Mouse (Mus musculus) hindbrain, embryonic 15.5 days (tissue): ENCODE data around the gene Olfr466. TPM values are rescaled to one million over a fixed set of nuclear protein-coding genes. Genes with fewer than 3 reads are reported as not detected.

Experiments
- ATAC-seq: fragments of 200-750 bp; cut with Nextera tagmentation; 2 replicates; pipeline ENCODE4 v1.8.0; 2017; ENCODE audit warnings: low read depth, moderate number of reproducible peaks, moderate TSS enrichment; ENCODE audit not compliant: low FRiP score
- H3K27ac ChIP-seq: fragments of 300-500 bp; sonication (generic); replicated peaks from 2 replicates; pipeline ENCODE4 v1.5.1; 2015; ENCODE audit warnings: mild to moderate bottlenecking, inconsistent platforms
- H3K27me3 ChIP-seq: fragments of 300-500 bp; sonication (generic); 2 replicates; pipeline ENCODE4 v1.6.1; 2015; ENCODE audit warnings: control low read depth, inconsistent platforms
- H3K36me3 ChIP-seq: fragments of 300-500 bp; sonication (generic); 2 replicates; pipeline ENCODE4 v1.6.1; 2015; ENCODE audit warnings: control low read depth, inconsistent platforms
- H3K4me1 ChIP-seq: fragments of 300-500 bp; sonication (generic); replicated peaks from 2 replicates; pipeline ENCODE4 v1.6.1; 2015; ENCODE audit warnings: control low read depth, inconsistent platforms
- H3K4me2 ChIP-seq: fragments of 300-500 bp; sonication (generic); 2 replicates; pipeline ENCODE4 v1.6.1; 2015; ENCODE audit warnings: moderate library complexity, mild to moderate bottlenecking, inconsistent platforms
- H3K4me3 ChIP-seq: fragments of 300-500 bp; sonication (generic); 2 replicates; pipeline ENCODE4 v1.5.1; 2015; ENCODE audit warnings: mild to moderate bottlenecking, inconsistent platforms
- H3K9ac ChIP-seq: fragments of 300-500 bp; sonication (generic); 2 replicates; pipeline ENCODE4 v1.6.1; 2015; ENCODE audit warnings: inconsistent platforms
- H3K9me3 ChIP-seq: fragments of 300-500 bp; sonication (generic); 2 replicates; pipeline ENCODE4 v1.6.1; 2016; ENCODE audit warnings: control low read depth, inconsistent platforms
- WGBS: fragments of 180-500 bp; shearing (Covaris S2); methylation state at CpG from one replicate; pipeline ENCODE4 v1.1.7; 2015; 5-methylcytosine and 5-hydroxymethylcytosine counted together
- polyA plus RNA-seq: library from polyadenylated mRNA; unstranded; fragments of >200 nt; fragmentation: Nextera tagmentation; extraction: Ambion mirVana; gene quantifications from 2 replicates; pipeline ENCODE4 v1.2.1, GENCODE M21; 2015

Gene Olfr466
- not detected in 2 replicates for polyA plus RNA-seq

- Histone ChIP-seq H3K9ac (no peak within 1 kb of the TSS), H3K36me3 (no peaks in the 10 kb centered on the region), H3K27ac (no peak within 1 kb of the TSS), H3K27me3 (no peaks in the 10 kb centered on the region), H3K4me1 (no peaks in the 10 kb centered on the region), H3K9me3 (no peaks in the 10 kb centered on the region), H3K4me2 (no peak within 1 kb of the TSS), H3K4me3 (no peak within 1 kb of the TSS)
- no peak for ATAC-seq
- 71% methylated on average over 1 of the region's 1 CpGs for WGBS
These were observed at the start of gene Olfr466 for GRCm38 (mm10) chr13:65149940-65150339. TSS of gene Olfr466 (plus strand) at chr13:65150240.

GRCm38 (mm10) chr13:65100678-65101077 is 49.4 kb upstream of the Olfr466 start:
- no peak for ATAC-seq
- H3K36me3 ChIP-seq: peaks cover 8% of the 10 kb centered on the region
- peaks cover 7% of the 10 kb centered on the region; the same call in 1 of the 2 replicates for H3K9me3 ChIP-seq
- no peak overlapping the region for H3K27ac ChIP-seq
- no peak overlapping the region for H3K4me2 ChIP-seq
- no peak overlapping the region for H3K9ac ChIP-seq
- H3K27me3 ChIP-seq: no peaks in the 10 kb centered on the region
- WGBS: 93% methylated on average over 9 of the region's 9 CpGs
- H3K4me3 ChIP-seq: no peak overlapping the region
- no peaks in the 10 kb centered on the region for H3K4me1 ChIP-seq

- Histone ChIP-seq H3K9ac (no peak overlapping the region), H3K4me1 (no peaks in the 10 kb centered on the region), H3K4me2 (no peak overlapping the region), H3K36me3 (peaks cover 10% of the 10 kb centered on the region), H3K9me3 (peaks cover 7% of the 10 kb centered on the region; the same call in 1 of the 2 replicates), H3K27me3 (no peaks in the 10 kb centered on the region), H3K4me3 (no peak overlapping the region), H3K27ac (no peak overlapping the region)
- ATAC-seq: no peak
- WGBS: 98% methylated on average over 3 of the region's 3 CpGs
These were observed 48.8 kb upstream of the Olfr466 start for GRCm38 (mm10) chr13:65101232-65101631.

- Histone ChIP-seq H3K4me1 (peaks cover 17% of the 10 kb centered on the region), H3K9me3 (no peaks in the 10 kb centered on the region), H3K4me3 (peak overlapping the region; percentile 81), H3K36me3 (no peaks in the 10 kb centered on the region), H3K9ac (peak overlapping the region; percentile 88), H3K27me3 (no peaks in the 10 kb centered on the region), H3K4me2 (peak overlapping the region; percentile 83), H3K27ac (peak overlapping the region; percentile 86; the same call in 1 of the 2 replicates)
- no peak for ATAC-seq
- WGBS: 1% methylated on average over 5 of the region's 5 CpGs
These were observed 38.1 kb upstream of the Olfr466 start for GRCm38 (mm10) chr13:65111961-65112360.

GRCm38 (mm10) chr13:65112459-65113110 is 37.5 kb upstream of the Olfr466 start, which contains the start of gene Mfsd14b:
TSS of gene Mfsd14b (minus strand) at chr13:65112975.
- no peaks in the 10 kb centered on the region for H3K27me3 ChIP-seq
- peak; percentile 100 for ATAC-seq
- H3K4me2 ChIP-seq: peak within 1 kb of the TSS; percentile 83
- peaks cover 17% of the 10 kb centered on the region for H3K4me1 ChIP-seq
- H3K36me3 ChIP-seq: no peaks in the 10 kb centered on the region
- under 1% methylated on average over 60 of the region's 60 CpGs for whole genome bisulfite sequencing
- peak within 1 kb of the TSS; percentile 88 for H3K9ac ChIP-seq
- peak within 1 kb of the TSS; percentile 81 for H3K4me3 ChIP-seq
- H3K9me3 ChIP-seq: no peaks in the 10 kb centered on the region
- peak within 1 kb of the TSS; percentile 86 for H3K27ac ChIP-seq

GRCm38 (mm10) chr13:65113239-65113638 is 36.8 kb upstream of the Olfr466 start:
- Histone ChIP-seq H3K27me3 (no peaks in the 10 kb centered on the region), H3K4me2 (peak overlapping the region; percentile 83), H3K36me3 (no peaks in the 10 kb centered on the region), H3K27ac (peak overlapping the region; percentile 86), H3K4me3 (peak overlapping the region; percentile 81), H3K9me3 (no peaks in the 10 kb centered on the region), H3K9ac (peak overlapping the region; percentile 88), H3K4me1 (peaks cover 17% of the 10 kb centered on the region)
- WGBS: 59% methylated on average over 3 of the region's 3 CpGs
- peak; percentile 63 for ATAC-seq

- Histone ChIP-seq H3K4me2 (no peak overlapping the region), H3K4me1 (no peaks in the 10 kb centered on the region), H3K27me3 (no peaks in the 10 kb centered on the region), H3K4me3 (no peak overlapping the region), H3K36me3 (no peaks in the 10 kb centered on the region), H3K9ac (no peak overlapping the region), H3K9me3 (no peaks in the 10 kb centered on the region), H3K27ac (no peak overlapping the region)
- 71% methylated on average over 3 of the region's 3 CpGs for WGBS
- ATAC-seq: no peak
These were observed 29.1 kb upstream of the Olfr466 start for GRCm38 (mm10) chr13:65120984-65121383.

GRCm38 (mm10) chr13:65122111-65122510 is 27.9 kb upstream of the Olfr466 start:
- no peak overlapping the region for H3K4me2 ChIP-seq
- WGBS: 91% methylated on average over 1 of the region's 1 CpGs
- no peaks in the 10 kb centered on the region for H3K4me1 ChIP-seq
- H3K4me3 ChIP-seq: no peak overlapping the region
- H3K9me3 ChIP-seq: no peaks in the 10 kb centered on the region
- H3K27ac ChIP-seq: no peak overlapping the region
- H3K27me3 ChIP-seq: no peaks in the 10 kb centered on the region
- no peak overlapping the region for H3K9ac ChIP-seq
- no peak for ATAC-seq
- H3K36me3 ChIP-seq: no peaks in the 10 kb centered on the region

- Histone ChIP-seq H3K9ac (no peak overlapping the region), H3K4me1 (no peaks in the 10 kb centered on the region), H3K4me2 (no peak overlapping the region), H3K9me3 (no peaks in the 10 kb centered on the region), H3K27me3 (no peaks in the 10 kb centered on the region), H3K36me3 (no peaks in the 10 kb centered on the region), H3K27ac (no peak overlapping the region), H3K4me3 (no peak overlapping the region)
- 73% methylated on average over 3 of the region's 3 CpGs for WGBS
- no peak for ATAC-seq
These were observed 22.8 kb upstream of the Olfr466 start for GRCm38 (mm10) chr13:65127063-65127847.

- Histone ChIP-seq H3K9me3 (0 out of 2 replicates have a peak, but pooled peaks cover 5% of the 10 kb centered on the region), H3K4me3 (no peak within 1 kb of the TSS), H3K36me3 (no peaks in the 10 kb centered on the region), H3K4me2 (no peak within 1 kb of the TSS), H3K27me3 (no peaks in the 10 kb centered on the region), H3K4me1 (no peaks in the 10 kb centered on the region), H3K9ac (no peak within 1 kb of the TSS), H3K27ac (no peak within 1 kb of the TSS)
- no peak for ATAC-seq
- 87% methylated on average over 4 of the region's 4 CpGs for WGBS
These were observed 12.3 kb upstream of the Olfr466 start, which contains the start of gene Olfr465-ps1 for GRCm38 (mm10) chr13:65137789-65138188. TSS of gene Olfr465-ps1 (plus strand) at chr13:65138089.

- 79% methylated on average over 3 of the region's 3 CpGs for WGBS
- no peak for ATAC-seq
These were observed 24.1 kb downstream of the Olfr466 start for GRCm38 (mm10) chr13:65174102-65174501.

More at GRCm38 (mm10) chr13:65174102-65174501, 24.1 kb downstream of the Olfr466 start:
- H3K27ac ChIP-seq: no peak overlapping the region
- H3K4me1 ChIP-seq: no peaks in the 10 kb centered on the region
- H3K4me3 ChIP-seq: no peak overlapping the region
- no peak overlapping the region for H3K9ac ChIP-seq
- no peaks in the 10 kb centered on the region for H3K9me3 ChIP-seq
- no peaks in the 10 kb centered on the region for H3K36me3 ChIP-seq
- no peaks in the 10 kb centered on the region for H3K27me3 ChIP-seq
- no peak overlapping the region for H3K4me2 ChIP-seq
